Mouse (Mus musculus) kidney, adult 8-10 months (tissue): Measurements from ENCODE around the gene Gm49361.

Experiments used
- DNase-seq, 2 experiments: peaks; one replicate each; pipeline ENCODE4 v3.0.0; 2022

Gene Gm49361

DNA sequence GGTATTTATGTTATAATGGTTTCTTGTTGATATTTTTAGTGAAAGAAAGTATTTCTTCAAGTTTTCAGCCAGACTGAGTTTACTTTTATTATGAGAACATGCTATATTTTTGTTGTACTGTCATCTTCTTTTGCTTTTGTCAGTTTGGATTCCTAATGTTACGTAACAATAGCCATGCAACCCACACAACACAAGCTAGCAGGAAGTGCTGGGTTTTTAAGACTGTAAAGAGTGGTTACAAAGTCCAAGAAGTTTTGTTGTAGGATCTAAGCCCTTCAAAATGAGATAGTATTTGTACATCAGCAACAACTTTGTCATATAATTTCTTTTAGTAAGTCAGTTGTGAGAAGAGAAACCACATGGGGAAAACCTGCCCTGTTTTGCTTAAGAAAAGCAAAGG is 128.2 kb downstream of the Gm49361 start:
- DNase-seq, result no peak

DNA sequence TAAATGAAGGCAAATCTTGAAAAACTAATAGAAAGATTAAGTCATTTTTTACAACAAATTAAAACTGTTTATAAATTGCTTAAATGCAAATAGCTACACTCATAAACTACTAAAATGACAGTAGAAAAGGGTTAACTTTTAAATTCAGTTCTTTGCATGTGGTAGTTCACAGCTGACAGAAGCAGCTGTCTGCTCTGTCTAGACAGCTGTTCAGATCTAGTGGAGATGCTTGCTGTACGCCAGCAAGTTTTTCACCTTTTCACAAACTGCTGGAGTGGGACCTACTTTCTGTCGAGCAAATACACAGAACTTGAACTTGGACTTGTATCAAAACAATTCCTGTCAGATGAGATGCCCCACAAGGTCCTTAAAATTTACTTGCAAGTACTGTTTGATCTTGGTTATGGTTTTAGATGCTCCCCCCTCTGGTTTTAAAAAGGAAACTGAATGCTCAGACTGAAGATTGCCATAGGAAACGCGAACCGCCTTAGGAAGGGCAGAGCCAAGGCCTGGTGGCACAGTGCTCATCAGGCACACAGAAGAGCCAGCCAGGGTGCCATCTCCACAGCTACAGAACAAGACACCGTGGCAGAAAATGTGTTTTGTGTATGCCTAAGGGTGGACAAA is 129.5 kb downstream of the Gm49361 start:
- DNase-seq, result no peak

- no peak for DNase-seq
Observed at GRCm38 (mm10) chr14:57615828-57616227, 130.1 kb downstream of the Gm49361 start.

- no peak for DNase-seq
Observed at GRCm38 (mm10) chr14:57611034-57611433, 134.9 kb downstream of the Gm49361 start.

GRCm38 (mm10) chr14:57609816-57610329 is 136.0 kb downstream of the Gm49361 start:
- no peak for DNase-seq

GRCm38 (mm10) chr14:57607500-57607899 is 138.4 kb downstream of the Gm49361 start:
- peak; percentile 78 to 88 for DNase-seq

DNA sequence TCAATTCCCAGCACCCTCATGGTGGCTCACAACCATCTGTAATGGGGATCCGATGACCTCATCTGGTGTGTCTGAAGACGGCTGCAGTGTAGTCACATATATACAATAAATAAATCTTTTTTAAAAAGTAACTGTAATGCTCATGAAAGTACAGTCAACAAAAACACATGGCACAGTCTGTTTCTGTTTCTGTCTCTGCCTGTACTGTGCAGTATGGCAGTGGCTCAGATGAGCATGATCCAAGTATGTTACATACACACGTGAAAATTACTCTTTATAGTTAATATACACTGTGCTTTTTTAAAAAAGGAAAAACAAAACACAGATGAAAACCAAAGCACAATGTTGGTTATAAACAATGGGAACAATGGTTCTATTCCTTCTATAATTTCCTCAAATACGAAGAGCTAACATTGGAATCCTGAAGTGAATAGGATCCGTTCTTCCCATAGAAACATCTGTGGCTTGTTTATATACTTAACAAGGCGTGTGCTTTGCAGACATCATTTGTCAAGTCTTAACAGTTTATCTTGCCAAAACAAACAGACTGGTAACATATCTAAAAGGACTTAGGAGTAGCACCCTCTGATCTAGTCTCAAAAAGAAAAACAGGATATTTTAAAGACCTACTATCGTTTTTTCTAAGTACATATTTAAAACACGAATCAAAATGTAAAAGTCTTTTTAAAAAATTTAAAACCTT is 139.1 kb downstream of the Gm49361 start:
- DNase-seq, result no peak

GRCm38 (mm10) chr14:57593279-57593678 is 152.6 kb downstream of the Gm49361 start:
- no peak for DNase-seq
